Mouse (Mus musculus) midbrain, embryonic 11.5 days (tissue): Measurements from ENCODE around the gene Nfasc. TPM values are rescaled to one million over a fixed set of nuclear protein-coding genes. Genes with fewer than 3 reads are reported as not detected.

ENCODE experiments used
- ATAC-seq: fragments of 200-750 bp; cut with Nextera tagmentation; 2 replicates; pipeline ENCODE4 v1.8.0; 2017; ENCODE audit warnings: moderate TSS enrichment, moderate library complexity; ENCODE audit not compliant: low FRiP score
- DNase-seq: peaks from one replicate; pipeline ENCODE4 v3.0.0; 2015; ENCODE audit warnings: low spot score; ENCODE audit errors: missing footprints
- H3K27ac ChIP-seq: fragments of 300-500 bp; sonication (generic); 2 replicates; pipeline ENCODE4 v1.5.1; 2014; ENCODE audit warnings: low read depth, low read length
- H3K27me3 ChIP-seq: fragments of 300-500 bp; sonication (generic); 2 replicates; pipeline ENCODE4 v1.6.1; 2014; ENCODE audit warnings: mild to moderate bottlenecking, low read length, moderate library complexity, mixed read lengths; ENCODE audit not compliant: control insufficient read depth, insufficient read depth
- H3K36me3 ChIP-seq: fragments of 300-500 bp; sonication (generic); 2 replicates; pipeline ENCODE4 v1.6.1; 2014; ENCODE audit warnings: mild to moderate bottlenecking, low read length, moderate library complexity, mixed read lengths; ENCODE audit not compliant: control insufficient read depth, insufficient read depth
- H3K4me1 ChIP-seq: fragments of 300-500 bp; sonication (generic); 2 replicates; pipeline ENCODE4 v1.6.1; 2014; ENCODE audit warnings: low read length; ENCODE audit not compliant: control insufficient read depth, insufficient read depth
- H3K4me2 ChIP-seq: fragments of 300-500 bp; sonication (generic); 2 replicates; pipeline ENCODE4 v1.6.1; 2014; ENCODE audit warnings: mild to moderate bottlenecking, moderate library complexity
- H3K4me3 ChIP-seq: fragments of 300-500 bp; sonication (generic); 2 replicates; pipeline ENCODE4 v1.5.1; 2014; ENCODE audit warnings: low read depth, low read length
- H3K9ac ChIP-seq: fragments of 300-500 bp; sonication (generic); 2 replicates; pipeline ENCODE4 v1.6.1; 2014; ENCODE audit warnings: low read length
- H3K9me3 ChIP-seq: fragments of 300-500 bp; sonication (generic); 2 replicates; pipeline ENCODE4 v1.6.1; 2016; ENCODE audit warnings: low read length; ENCODE audit not compliant: control insufficient read depth
- WGBS: fragments of 180-500 bp; shearing (Covaris S2); extraction: QIAGEN DNeasy Blood & Tissue Kit; methylation state at CpG from one replicate; pipeline ENCODE4 v1.1.7; 2014; 5-methylcytosine and 5-hydroxymethylcytosine counted together
- polyA plus RNA-seq: library from polyadenylated mRNA; unstranded; fragments of >200 nt; fragmentation: Nextera tagmentation; extraction: Ambion mirVana; gene quantifications from 2 replicates; pipeline ENCODE4 v1.2.1, GENCODE M21; 2014

The Nfasc gene
- polyA plus RNA-seq, 1 experiment from 2014 or later, result 16.4 TPM

GRCm38 (mm10) chr1:132571613-132572012, 170.0 kb downstream of the Nfasc start:
- 90% methylated on average over 1 of the region's 1 CpGs for WGBS
- H3K4me2 ChIP-seq, result no peak overlapping the region

GRCm38 (mm10) chr1:132570906-132571305, 170.7 kb downstream of the Nfasc start:
- no peak for ATAC-seq
- Histone ChIP-seq H3K4me2 (no peak overlapping the region), H3K27me3 (no peaks in the 10 kb centered on the region), H3K4me3 (no peak overlapping the region), H3K9me3 (no peaks in the 10 kb centered on the region), H3K36me3 (no peaks in the 10 kb centered on the region), H3K4me1 (peaks cover 4% of the 10 kb centered on the region), H3K9ac (no peak overlapping the region), H3K27ac (no peak overlapping the region)
- no peak for DNase-seq
- 93% methylated on average over 8 of the region's 8 CpGs for WGBS

More at GRCm38 (mm10) chr1:132571613-132572012, 170.0 kb downstream of the Nfasc start:
- Histone ChIP-seq H3K27ac (no peak overlapping the region), H3K9me3 (no peaks in the 10 kb centered on the region), H3K27me3 (no peaks in the 10 kb centered on the region), H3K4me3 (no peak overlapping the region), H3K36me3 (no peaks in the 10 kb centered on the region), H3K9ac (no peak overlapping the region), H3K4me1 (peaks cover 2% of the 10 kb centered on the region; the same call in 1 of the 2 replicates)
- DNase-seq (no peak), ATAC-seq (no peak)

GRCm38 (mm10) chr1:132570068-132570780, 171.4 kb downstream of the Nfasc start:
- Histone ChIP-seq H3K27ac (no peak overlapping the region; the same call in 1 of the 2 replicates), H3K4me1 (peaks cover 5% of the 10 kb centered on the region), H3K36me3 (no peaks in the 10 kb centered on the region), H3K4me3 (no peak overlapping the region), H3K27me3 (no peaks in the 10 kb centered on the region), H3K9me3 (no peaks in the 10 kb centered on the region), H3K4me2 (no peak overlapping the region), H3K9ac (no peak overlapping the region)
- DNase-seq (no peak), ATAC-seq (no peak)
- 88% methylated on average over 15 of the region's 15 CpGs for WGBS

- ATAC-seq (no peak), DNase-seq (no peak)
- Histone ChIP-seq H3K9me3 (no peaks in the 10 kb centered on the region), H3K9ac (no peak overlapping the region), H3K4me2 (no peak overlapping the region), H3K36me3 (no peaks in the 10 kb centered on the region), H3K27me3 (no peaks in the 10 kb centered on the region), H3K4me1 (peaks cover 5% of the 10 kb centered on the region), H3K4me3 (no peak overlapping the region), H3K27ac (no peak overlapping the region)
- 82% methylated on average over 9 of the region's 9 CpGs for WGBS
Measured at GRCm38 (mm10) chr1:132569516-132569915, 172.1 kb downstream of the Nfasc start.

GRCm38 (mm10) chr1:132567336-132568125, 174.1 kb downstream of the Nfasc start:
- Histone ChIP-seq H3K4me2 (no peak overlapping the region), H3K27me3 (no peaks in the 10 kb centered on the region), H3K27ac (no peak overlapping the region), H3K4me1 (peaks cover 9% of the 10 kb centered on the region), H3K9ac (no peak overlapping the region), H3K36me3 (no peaks in the 10 kb centered on the region), H3K4me3 (no peak overlapping the region), H3K9me3 (no peaks in the 10 kb centered on the region)
- 88% methylated on average over 11 of the region's 11 CpGs for WGBS
- ATAC-seq, result no peak
- no peak for DNase-seq

GRCm38 (mm10) chr1:132565766-132566165, 175.8 kb downstream of the Nfasc start:
- Histone ChIP-seq H3K4me2 (no peak overlapping the region), H3K9me3 (no peaks in the 10 kb centered on the region), H3K36me3 (no peaks in the 10 kb centered on the region), H3K9ac (no peak overlapping the region), H3K4me1 (peaks cover 19% of the 10 kb centered on the region), H3K27me3 (no peaks in the 10 kb centered on the region), H3K27ac (no peak overlapping the region), H3K4me3 (no peak overlapping the region)
- DNase-seq, result no peak
- 82% methylated on average over 7 of the region's 7 CpGs for WGBS
- ATAC-seq, result no peak

- WGBS, result 36% methylated on average over 6 of the region's 6 CpGs
- Histone ChIP-seq H3K4me2 (no peak overlapping the region), H3K9ac (no peak overlapping the region), H3K4me1 (peaks cover 19% of the 10 kb centered on the region), H3K27me3 (no peaks in the 10 kb centered on the region), H3K27ac (no peak overlapping the region), H3K4me3 (no peak overlapping the region), H3K36me3 (no peaks in the 10 kb centered on the region), H3K9me3 (no peaks in the 10 kb centered on the region)
- no peak for DNase-seq
- ATAC-seq, result no peak
Measured at GRCm38 (mm10) chr1:132564946-132565345, 176.7 kb downstream of the Nfasc start.

GRCm38 (mm10) chr1:132562337-132562795, 179.2 kb downstream of the Nfasc start:
- H3K27ac ChIP-seq, result peak overlapping the region; percentile 70
- no peaks in the 10 kb centered on the region for H3K27me3 ChIP-seq
- H3K9me3 ChIP-seq, result no peaks in the 10 kb centered on the region
- ATAC-seq, result peak; percentile 76
- peaks cover 35% of the 10 kb centered on the region for H3K4me1 ChIP-seq
- no peak overlapping the region for H3K4me2 ChIP-seq
- no peaks in the 10 kb centered on the region for H3K36me3 ChIP-seq
- no peak overlapping the region for H3K4me3 ChIP-seq
- no peak overlapping the region for H3K9ac ChIP-seq
- WGBS, result 20% methylated on average over 10 of the region's 10 CpGs
- peak; percentile 90 for DNase-seq
